Mouse (Mus musculus) layer of hippocampus, postnatal 10 days (tissue): ENCODE data around the gene Trp53. TPM values are rescaled to one million over a fixed set of nuclear protein-coding genes. Genes with fewer than 3 reads are reported as not detected.
"Not testable (repeated sequence)": the region's sequence is repeated elsewhere in the genome, so short reads cannot be mapped to it uniquely, and the experiment has no call there.

Experiments
- DNase-seq, 2 experiments: peaks; one replicate each; pipeline ENCODE4 v3.0.0; 2021; ENCODE audit warnings: low spot score in 2 of 2
- long read RNA-seq: library from polyadenylated mRNA; stranded (forward); transcript quantifications from one replicate; pipeline ENCODE4 v2.0.0, GENCODE M21; 2023
- total RNA-seq, 2 experiments: library from RNA; stranded (reverse); gene quantifications; 2 replicates each; pipeline ENCODE4 v1.2.3; 2021

The Trp53 gene
- 10 to 100 TPM; 31.4 to 31.8 TPM for total RNA-seq
- long read RNA-seq, transcript Trp53-203 (11 exons, 1,771 nt), result major isoform, 42 of 57 reads
- long read RNA-seq, partial matches to known transcripts, result 7 of 57 reads
- long read RNA-seq, other reads (novel, unspliced or antisense), result 4 of 57 reads

DNA sequence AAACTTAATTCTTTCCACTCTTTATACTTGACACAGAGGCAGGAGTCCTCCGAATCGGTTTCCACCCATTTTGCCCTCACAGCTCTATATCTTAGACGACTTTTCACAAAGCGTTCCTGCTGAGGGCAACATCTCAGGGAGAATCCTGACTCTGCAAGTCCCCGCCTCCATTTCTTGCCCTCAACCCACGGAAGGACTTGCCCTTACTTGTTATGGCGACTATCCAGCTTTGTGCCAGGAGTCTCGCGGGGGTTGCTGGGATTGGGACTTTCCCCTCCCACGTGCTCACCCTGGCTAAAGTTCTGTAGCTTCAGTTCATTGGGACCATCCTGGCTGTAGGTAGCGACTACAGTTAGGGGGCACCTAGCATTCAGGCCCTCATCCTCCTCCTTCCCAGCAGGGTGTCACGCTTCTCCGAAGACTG, at the start of gene Trp53, which contains the start of gene Wrap53:
TSS of gene Trp53 (plus strand) at position 269 of the 424 bp plus-strand sequence.
TSS of gene Wrap53 (minus strand) at position 165 of the 424 bp plus-strand sequence.
- DNase-seq, result peak; percentile 78 to 87

DNA sequence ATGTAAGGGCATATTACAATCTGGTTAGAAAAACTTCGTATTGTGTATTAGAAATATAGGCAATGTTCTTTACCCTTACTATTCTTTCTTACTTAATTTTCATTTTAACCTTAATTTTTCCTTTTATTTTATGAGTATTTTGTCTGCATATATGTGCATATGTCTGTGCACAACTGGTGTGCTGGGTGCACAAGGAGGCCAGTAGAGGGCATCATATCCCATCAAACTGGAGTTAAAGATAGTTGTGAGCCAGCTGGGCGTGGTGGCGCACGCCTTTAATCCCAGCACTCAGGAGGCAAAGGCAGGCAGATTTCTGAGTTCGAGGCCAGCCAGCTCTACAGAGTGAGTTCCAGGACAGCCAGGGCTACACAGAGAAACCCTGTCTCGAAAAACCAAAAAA, 49.4 kb upstream of the Trp53 start:
- DNase-seq, result not testable (repeated sequence)

GRCm38 (mm10) chr11:69532480-69533150, 47.5 kb upstream of the Trp53 start:
- no peak for DNase-seq

GRCm38 (mm10) chr11:69534990-69535389, 45.2 kb upstream of the Trp53 start:
- DNase-seq, result no peak

DNA sequence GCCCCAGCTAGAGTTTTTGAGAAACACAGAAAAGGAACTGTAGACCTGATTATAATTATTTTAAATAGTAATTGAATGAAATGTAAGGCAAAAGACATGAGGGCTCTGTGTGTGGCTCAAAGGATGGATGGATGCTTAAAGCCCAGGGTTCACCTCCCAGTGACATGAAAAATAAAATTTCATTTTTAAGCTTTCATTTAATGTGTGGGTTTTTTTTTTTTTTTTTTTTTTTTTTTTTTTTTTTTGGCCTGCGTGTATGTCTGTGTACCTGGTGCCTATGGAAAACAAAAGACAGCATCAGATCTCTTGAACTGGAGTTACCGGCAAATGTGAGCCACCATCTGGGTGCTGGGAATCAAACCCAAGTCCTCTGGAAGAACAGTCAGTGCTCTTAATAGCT, 39.5 kb upstream of the Trp53 start:
- DNase-seq, result no peak

DNA sequence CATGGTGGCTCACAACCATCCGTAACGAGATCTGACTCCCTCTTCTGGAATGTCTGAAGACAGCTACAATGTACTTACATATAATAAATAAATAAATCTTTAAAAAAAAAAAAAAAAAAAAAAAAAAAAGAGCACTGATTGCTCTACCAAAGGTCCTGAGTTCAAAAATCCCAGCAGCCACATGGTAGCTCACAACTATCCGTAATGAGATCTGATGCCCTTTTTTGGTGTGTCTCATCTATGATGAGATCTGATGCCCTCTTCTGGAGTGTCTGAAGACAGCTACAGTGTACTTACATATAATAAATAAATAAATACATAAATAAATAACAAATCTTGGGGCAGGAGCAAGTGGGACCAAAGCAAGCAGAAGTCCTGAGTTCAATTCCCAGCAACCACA, 38.4 kb upstream of the Trp53 start:
- not testable (repeated sequence) for DNase-seq

DNA sequence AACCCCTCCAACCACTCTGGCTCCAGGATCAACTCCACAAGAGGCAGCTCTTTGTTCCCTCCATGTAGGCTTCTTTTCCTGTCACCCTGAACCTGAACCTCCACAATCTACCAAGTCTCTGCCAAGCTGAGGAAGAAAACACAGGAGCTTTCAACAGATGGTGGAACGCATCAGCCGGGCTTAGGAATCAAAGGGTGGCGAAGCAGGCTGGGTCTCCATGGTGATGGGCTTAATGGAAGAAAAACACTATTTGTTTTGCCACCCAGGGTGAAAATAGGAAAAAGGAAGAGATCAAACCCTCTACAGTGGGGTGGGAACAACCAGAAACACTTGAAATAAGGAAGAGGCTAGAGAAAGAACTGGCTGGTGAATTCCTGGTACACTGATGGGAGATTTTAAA, 36.6 kb upstream of the Trp53 start:
- DNase-seq, result peak in 1 of 2 experiments; percentile 36

DNA sequence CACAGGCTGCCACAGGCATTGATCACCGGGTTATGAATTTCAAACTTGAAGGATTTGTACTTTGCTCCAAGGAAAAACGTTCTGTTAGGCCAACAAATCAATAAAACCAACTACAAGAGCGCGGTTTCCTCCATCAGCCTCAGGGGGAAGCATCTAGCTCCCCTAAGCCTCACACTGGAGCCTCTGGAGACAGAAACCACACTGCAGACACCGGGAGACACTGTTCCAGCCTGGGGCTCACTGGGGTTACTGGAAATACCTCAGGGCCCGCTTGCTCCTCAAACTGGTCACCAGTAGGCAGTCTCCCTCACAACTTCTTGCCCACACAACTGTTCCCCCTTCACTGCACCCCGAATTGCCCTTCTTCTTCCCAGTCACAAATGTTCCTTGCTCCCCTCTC, 34.2 kb upstream of the Trp53 start:
- DNase-seq, result no peak

DNA sequence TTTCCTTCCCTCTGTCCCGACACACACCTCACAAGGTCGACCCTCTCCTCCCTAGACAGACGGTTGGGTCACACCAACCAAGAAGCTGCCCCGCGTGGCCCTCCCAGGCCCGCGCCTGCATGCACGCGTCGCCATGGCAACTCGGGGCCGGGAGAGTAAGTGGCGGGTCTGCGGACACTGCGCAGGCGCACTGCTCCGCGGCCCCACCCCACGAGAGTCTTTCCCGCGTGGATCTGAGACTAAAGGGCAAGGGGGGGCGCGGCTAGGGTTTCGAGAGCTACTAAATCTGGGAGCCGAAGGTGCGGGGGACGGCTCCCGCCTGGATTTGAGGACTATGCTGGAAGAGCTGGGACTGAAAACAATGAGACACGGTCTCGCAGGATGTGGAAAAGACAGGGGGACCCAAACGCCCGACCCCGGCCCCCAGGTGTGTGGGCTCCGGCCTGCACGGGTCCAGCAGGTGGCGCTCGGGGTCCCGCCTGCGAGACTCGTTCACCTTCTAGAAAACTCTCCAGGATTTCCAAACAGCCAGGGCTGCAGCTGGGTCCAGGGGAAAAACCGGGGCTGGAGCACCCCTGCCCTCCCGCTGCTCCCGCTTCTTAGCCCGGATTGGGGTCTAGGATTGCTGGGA, 33.6 kb upstream of the Trp53 start:
- DNase-seq, result peak; percentile 79 to 86

DNA sequence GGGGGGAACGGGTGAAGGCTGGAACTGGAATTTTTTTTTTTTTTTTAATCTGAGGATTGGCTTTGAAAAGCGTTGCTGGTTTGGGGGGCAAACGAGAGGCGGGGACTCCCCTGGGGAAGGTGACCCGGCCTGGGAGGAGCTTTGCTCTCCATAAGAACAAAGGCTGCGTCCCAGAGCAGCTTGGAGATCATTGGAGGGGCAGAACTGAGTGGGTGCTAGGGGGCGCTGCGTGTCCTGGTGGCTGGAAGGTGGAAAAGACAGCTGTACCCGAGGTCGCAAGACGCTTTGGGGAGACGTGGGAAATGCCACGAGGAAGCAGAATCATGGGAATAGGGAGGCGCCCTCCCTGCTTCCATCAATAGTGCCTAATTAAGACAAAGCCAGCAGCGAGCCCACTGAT, 33.1 kb upstream of the Trp53 start:
- DNase-seq, result peak; percentile 60 to 69

GRCm38 (mm10) chr11:69549060-69549656, 31.0 kb upstream of the Trp53 start, which contains the start of gene Dnah2:
Dnah2 (minus strand) TSS chr11:69549110.
- peak in 1 of 2 experiments; percentile 52 for DNase-seq

DNA sequence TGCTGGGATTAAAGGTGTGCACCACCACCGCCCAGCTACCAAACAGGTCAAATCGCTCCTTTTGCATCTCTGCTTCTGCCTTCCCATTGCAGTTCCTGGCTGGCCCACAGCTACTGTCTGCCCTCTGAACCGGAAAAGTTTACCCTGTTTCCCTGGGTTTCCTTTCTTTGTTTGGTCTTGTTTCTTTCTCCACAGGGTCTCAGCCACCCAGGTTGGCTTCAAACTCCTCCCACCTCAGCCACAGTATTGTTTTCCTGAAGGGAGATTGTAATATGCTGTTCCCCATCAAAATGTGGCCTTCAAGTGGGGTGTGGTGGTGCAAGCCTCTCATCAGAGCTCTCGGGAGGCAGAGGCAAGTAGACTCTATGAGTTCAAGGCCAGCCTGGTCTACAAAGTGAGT, 28.8 kb upstream of the Trp53 start:
- DNase-seq, result no peak

DNA sequence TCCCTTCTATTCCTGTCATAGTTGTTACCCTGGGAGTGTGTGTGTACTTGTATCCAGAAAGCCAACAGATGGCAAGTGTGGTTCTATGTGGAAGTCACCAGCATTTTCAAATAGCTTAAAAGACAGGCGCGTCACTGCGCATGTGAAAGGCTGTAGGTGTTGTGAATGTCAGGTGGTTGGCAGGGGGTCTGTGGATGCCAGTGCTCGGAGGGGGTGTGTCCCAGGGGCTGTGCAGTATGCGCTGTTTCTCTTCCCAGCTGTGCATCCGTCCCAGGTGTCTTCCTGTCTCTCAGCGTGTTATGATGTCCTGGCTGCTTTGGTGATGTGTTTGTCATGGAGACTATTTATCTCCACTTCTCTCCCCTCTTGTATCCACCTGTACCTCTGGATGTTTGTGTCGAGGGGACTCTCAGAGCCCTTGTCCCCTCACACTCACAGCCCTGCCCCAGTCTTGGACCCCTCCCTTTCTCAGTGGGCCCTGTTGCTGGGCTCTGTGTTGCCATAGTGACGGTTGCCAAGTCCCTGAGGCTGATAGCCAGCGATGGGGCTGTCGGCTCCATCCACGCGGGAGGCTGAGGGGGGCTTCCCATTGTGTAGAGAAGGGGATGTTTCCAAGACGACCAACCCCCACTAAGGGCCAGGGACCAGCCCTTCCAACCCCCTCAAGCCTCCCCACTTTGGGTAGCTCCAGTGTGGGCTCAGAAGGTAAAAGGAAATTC, 27.4 kb upstream of the Trp53 start:
- DNase-seq, result peak; percentile 79 to 84

- peak in 1 of 2 experiments; percentile 58 for DNase-seq
Measured at GRCm38 (mm10) chr11:69553341-69553721, 26.8 kb upstream of the Trp53 start.

- DNase-seq, result no peak
Measured at GRCm38 (mm10) chr11:69554539-69555140, 25.5 kb upstream of the Trp53 start.

DNA sequence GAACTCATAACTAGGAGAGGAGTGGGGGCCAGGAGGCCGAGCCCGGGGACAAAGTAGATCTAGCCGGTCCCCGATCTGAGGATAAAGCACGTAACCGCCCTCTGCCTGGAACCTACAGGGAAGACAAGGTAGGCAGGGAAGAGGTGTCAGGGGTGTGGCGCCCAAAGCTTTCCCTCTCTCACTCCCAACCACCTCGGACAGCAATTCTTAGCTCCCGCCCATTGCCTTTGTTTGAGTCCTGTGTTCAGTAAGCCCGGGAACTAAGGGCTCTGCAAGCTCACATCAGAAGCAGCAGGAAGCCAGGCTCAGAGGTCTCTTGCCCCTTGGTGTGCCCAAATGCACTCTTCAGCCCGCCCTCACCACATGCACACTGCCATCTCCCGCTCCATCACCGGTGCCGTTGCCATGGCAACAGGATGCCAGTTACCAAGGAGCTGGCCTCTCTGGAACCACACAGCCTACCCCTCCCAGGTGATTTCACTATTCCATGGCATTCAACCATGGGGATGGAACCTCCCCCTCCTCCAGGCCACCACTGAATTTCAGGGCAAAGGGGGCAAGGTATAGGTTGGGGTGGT, 22.7 kb upstream of the Trp53 start:
- DNase-seq, result peak; percentile 63 to 72

DNA sequence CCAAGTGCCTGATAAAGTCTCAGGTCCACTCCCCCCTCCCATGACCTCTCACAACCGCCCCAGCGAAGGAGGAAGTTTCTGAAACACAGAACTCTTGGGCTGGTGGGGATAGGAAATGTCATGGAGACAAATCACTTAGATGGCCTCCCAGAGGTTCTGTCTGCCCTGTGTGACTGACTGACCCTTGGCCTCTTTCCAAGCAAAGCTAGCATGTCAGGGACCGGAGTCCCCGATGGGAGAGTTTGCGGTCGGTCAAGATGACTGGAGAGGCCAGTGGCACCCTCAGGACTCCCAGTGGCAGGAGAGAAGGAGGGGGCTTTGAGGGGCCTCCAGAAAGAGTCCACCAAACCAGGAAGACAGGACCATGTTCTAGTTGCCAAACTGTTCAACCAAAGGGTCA, 21.4 kb upstream of the Trp53 start:
- no peak for DNase-seq

DNA sequence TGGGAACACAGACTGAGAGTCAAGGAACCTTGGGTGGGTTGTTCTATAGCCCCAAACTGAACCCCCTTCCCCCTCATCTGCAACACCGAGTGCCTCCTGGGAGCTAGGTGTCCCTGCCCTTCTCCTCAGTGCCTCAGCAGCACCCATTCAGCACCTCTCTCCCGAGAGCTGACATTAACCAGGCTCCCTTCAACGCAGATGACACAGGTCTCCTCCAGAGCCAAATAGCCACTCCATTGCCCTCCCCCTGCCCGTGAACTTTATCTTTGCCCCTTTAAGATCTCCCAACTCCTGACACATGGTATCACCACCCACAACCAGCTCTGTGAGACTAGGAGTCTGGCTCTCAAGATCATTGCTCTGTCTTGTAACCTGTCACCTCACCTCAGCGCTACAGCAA, 21.0 kb upstream of the Trp53 start:
- DNase-seq, result no peak

GRCm38 (mm10) chr11:69559851-69560765, 20.1 kb upstream of the Trp53 start, which contains the start of gene Efnb3:
Efnb3 (minus strand) TSS chr11:69560205.
- peak; percentile 63 to 74 for DNase-seq
